Mouse (Mus musculus): ENCODE data around the gene Bpifb4. TPM values are rescaled to one million over a fixed set of nuclear protein-coding genes. Genes with fewer than 3 reads are reported as not detected.
A peak's percentile ranks its signal among the peaks of the same experiment; 100 is the strongest.

Gene Bpifb4
- 0.07 TPM in 1 of 2 replicates, not detected in the other for polyA plus RNA-seq (2015; fragmentation: Nextera tagmentation; extraction: Ambion mirVana)

DNA sequence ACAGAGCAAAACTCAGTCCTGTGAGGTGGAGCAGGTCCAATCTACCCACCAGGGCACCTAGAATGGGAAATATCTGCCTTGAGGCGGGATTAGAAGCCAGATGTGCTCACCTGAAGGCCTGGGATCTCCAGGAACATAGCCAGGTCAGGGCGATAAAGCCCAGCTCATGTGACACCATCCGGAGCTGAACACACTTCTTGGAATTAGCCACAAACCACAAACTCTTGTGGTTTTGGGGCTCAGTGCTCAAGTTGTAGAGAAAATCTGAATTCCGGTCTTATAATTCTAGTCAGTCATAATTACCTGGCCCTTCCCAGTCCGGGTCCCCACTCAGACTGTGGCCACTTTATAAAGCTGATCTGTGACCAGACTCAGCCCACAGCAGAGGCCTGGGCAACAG lies at the start of gene Bpifb4:
TSS of gene Bpifb4 (plus strand) at position 370 of the 400 bp plus-strand sequence.
- no peak within 1 kb of the TSS for H3K27ac ChIP-seq
- 31% methylated on average over 5 of the region's 5 CpGs for WGBS (ENCODE audit: insufficient replicate concordance)
- H3K9me3 ChIP-seq (replicated peaks): no peaks in the 10 kb centered on the region
- no peak within 1 kb of the TSS for H3K9ac ChIP-seq
- ATAC-seq (ENCODE audit: low read depth) (no peak), DNase-seq (no peak)
- H3K4me1 ChIP-seq (replicated peaks): no peaks in the 10 kb centered on the region
- no peak within 1 kb of the TSS for H3K4me2 ChIP-seq
- no peaks in the 10 kb centered on the region for H3K36me3 ChIP-seq
- no peaks in the 10 kb centered on the region for H3K27me3 ChIP-seq
- no peak within 1 kb of the TSS for H3K4me3 ChIP-seq (replicated peaks)

DNA sequence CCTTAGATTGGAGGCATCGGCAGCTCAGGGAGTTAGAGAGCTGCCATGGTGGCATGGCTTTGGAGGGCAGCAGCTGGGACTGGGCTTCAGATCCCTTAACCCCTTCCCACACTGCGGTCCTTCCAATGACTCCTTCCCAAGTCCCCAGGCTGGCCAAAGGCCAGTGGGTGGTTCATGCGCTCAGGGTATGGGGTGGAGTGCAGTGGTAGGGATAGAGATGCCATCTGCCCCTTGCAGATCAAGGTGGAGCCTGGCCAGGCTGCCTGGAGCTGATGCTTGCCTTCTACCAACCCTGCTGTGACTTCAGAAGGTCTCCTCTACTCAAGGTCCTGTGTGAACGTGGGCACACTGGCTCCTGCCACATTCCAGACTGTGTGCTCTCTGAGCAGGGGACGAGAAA lies 38.9 kb upstream of the Bpifb4 start:
- no peaks in the 10 kb centered on the region for H3K4me1 ChIP-seq (replicated peaks)
- WGBS (ENCODE audit: insufficient replicate concordance): 62% methylated on average over 5 of the region's 5 CpGs
- no peak overlapping the region for H3K9ac ChIP-seq
- no peak overlapping the region for H3K4me3 ChIP-seq (replicated peaks)
- H3K36me3 ChIP-seq: no peaks in the 10 kb centered on the region
- no peak overlapping the region for H3K4me2 ChIP-seq
- no peaks in the 10 kb centered on the region for H3K27me3 ChIP-seq
- DNase-seq: no peak
- no peak overlapping the region for H3K27ac ChIP-seq
- no peaks in the 10 kb centered on the region for H3K9me3 ChIP-seq (replicated peaks)
- no peak for ATAC-seq (ENCODE audit: low read depth)

DNA sequence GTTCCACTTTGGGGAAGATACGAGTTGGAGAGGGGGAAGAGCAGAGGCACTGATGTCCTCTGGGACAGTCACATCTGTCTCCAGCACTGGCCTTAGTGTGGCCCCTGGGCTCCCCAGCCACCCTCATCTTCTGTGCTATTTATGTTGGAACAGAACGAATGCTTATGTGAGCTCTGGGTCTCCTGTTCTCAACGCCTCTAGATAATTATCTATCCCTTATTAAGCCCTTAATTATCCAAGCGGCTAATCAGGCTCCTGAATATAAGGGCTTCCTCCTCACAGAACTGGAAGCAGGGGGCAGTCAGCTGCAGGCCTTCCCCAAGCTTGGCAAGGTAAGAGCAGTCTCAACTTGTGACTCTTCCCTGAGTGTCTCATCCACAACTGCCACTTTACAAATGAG lies 37.9 kb upstream of the Bpifb4 start, which contains the start of gene Bpifb6:
TSS of gene Bpifb6 (plus strand) at position 301 of the 400 bp plus-strand sequence.
- 49% methylated on average over 4 of the region's 4 CpGs for WGBS (ENCODE audit: insufficient replicate concordance)
- no peak for DNase-seq
- no peaks in the 10 kb centered on the region for H3K9me3 ChIP-seq (replicated peaks)
- no peak within 1 kb of the TSS for H3K27ac ChIP-seq
- H3K4me3 ChIP-seq (replicated peaks): no peak within 1 kb of the TSS
- no peak for ATAC-seq (ENCODE audit: low read depth)
- no peaks in the 10 kb centered on the region for H3K36me3 ChIP-seq
- H3K4me1 ChIP-seq (replicated peaks): no peaks in the 10 kb centered on the region
- no peak within 1 kb of the TSS for H3K9ac ChIP-seq
- H3K27me3 ChIP-seq: no peaks in the 10 kb centered on the region
- no peak within 1 kb of the TSS for H3K4me2 ChIP-seq

DNA sequence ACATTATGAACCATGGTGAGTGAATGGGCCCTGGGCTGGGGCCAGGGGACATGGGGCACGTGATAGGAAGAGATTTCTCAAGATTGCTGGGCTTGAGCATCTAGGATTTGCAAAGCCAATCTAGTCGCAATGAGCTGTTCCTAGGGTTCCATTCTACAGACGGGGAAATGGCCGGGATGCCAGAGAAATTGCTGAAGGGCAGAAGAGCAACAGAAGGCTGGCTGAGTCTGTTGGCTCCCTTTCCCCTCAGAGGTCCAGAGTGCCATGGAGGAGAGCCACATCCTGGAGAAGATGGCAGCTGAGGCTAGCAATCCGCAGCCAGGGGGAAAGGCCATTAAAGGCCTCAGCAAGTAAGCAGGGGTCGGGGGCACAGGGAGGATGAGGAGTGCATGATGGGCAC lies 35.3 kb upstream of the Bpifb4 start:
- Histone ChIP-seq H3K4me1 (replicated peaks) (no peaks in the 10 kb centered on the region), H3K9me3 (replicated peaks) (no peaks in the 10 kb centered on the region), H3K27ac (no peak overlapping the region), H3K36me3 (no peaks in the 10 kb centered on the region), H3K4me3 (replicated peaks) (no peak overlapping the region), H3K9ac (no peak overlapping the region), H3K4me2 (no peak overlapping the region), H3K27me3 (no peaks in the 10 kb centered on the region)
- WGBS (ENCODE audit: insufficient replicate concordance): 62% methylated on average over 6 of the region's 6 CpGs
- no peak for ATAC-seq (ENCODE audit: low read depth)
- DNase-seq: no peak

DNA sequence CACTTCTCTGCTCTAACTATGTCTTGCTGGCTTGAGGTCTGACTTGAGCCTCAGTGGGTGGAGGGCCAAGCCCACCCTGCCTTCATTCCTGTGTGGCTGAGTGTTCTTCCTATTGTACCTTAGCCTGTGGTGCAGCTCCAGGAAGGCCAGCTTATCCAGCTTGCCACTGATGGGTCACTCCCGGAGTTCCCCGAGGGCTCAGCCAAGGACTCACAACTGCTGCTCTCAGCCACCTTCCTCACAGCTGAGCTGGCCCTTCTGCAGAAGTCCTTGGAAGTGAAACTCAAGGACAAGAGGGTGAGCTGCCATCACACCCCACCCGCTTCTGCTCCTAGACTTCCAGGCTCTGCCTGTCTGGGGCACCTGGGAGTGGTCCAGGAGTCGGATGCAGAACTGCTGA lies 31.4 kb upstream of the Bpifb4 start:
- Histone ChIP-seq H3K4me3 (replicated peaks) (no peak overlapping the region), H3K9me3 (replicated peaks) (no peaks in the 10 kb centered on the region), H3K4me2 (no peak overlapping the region), H3K36me3 (no peaks in the 10 kb centered on the region), H3K9ac (no peak overlapping the region), H3K27ac (no peak overlapping the region), H3K27me3 (no peaks in the 10 kb centered on the region), H3K4me1 (replicated peaks) (no peaks in the 10 kb centered on the region)
- ATAC-seq (ENCODE audit: low read depth) (no peak), DNase-seq (no peak)
- 73% methylated on average over 4 of the region's 4 CpGs for WGBS (ENCODE audit: insufficient replicate concordance)

DNA sequence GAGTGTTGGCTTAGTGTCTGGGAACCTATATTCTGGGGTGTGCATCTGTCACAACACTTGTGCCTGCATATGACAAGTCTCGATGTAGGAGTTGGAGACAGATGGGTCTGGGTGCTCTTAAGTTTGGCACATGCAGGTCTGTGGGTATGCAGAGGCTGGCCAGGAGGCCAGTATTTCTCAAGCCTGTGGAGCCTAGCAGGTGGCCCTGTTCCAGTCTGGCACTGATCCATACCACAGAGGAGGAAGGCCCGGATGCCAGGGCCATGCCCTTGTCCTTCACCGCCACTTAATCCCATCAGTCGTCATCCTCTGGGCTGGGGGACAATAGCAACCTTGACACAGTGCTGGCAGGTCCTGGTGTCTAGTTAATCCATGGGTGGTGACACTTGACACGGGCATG lies 23.9 kb upstream of the Bpifb4 start:
- Histone ChIP-seq H3K4me2 (no peak overlapping the region), H3K27me3 (no peaks in the 10 kb centered on the region), H3K36me3 (no peaks in the 10 kb centered on the region), H3K27ac (no peak overlapping the region), H3K9me3 (replicated peaks) (no peaks in the 10 kb centered on the region), H3K4me3 (replicated peaks) (no peak overlapping the region), H3K9ac (no peak overlapping the region), H3K4me1 (replicated peaks) (no peaks in the 10 kb centered on the region)
- WGBS (ENCODE audit: insufficient replicate concordance): 67% methylated on average over 5 of the region's 5 CpGs
- ATAC-seq (ENCODE audit: low read depth) (no peak), DNase-seq (no peak)

DNA sequence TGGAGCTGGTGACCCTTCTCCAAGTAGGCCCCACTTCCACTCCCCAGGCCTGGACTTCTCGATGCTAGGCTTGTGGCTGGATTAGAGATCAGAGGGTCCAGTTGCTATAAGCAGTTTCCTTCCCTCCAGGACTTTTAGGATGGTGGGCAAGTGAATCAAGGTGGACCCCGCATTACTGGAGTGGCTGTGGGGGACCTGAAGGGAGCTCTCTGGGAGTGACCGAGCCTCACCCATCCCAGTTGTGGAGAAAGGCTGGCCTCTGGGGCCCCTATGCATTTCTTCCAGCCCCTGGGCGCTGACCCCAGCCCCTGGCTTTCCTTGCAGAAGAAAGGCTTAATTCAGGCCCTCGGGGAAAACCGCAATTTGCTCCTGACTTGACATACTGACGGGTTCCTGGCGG lies 20.1 kb upstream of the Bpifb4 start, which contains the start of gene Bpifb3:
TSS of gene Bpifb3 (plus strand) at position 301 of the 400 bp plus-strand sequence.
- H3K4me1 ChIP-seq (replicated peaks): no peaks in the 10 kb centered on the region
- no peaks in the 10 kb centered on the region for H3K27me3 ChIP-seq
- no peak within 1 kb of the TSS for H3K4me2 ChIP-seq
- 63% methylated on average over 8 of the region's 8 CpGs for WGBS (ENCODE audit: insufficient replicate concordance)
- no peak within 1 kb of the TSS for H3K27ac ChIP-seq
- H3K4me3 ChIP-seq (replicated peaks): no peak within 1 kb of the TSS
- ATAC-seq (ENCODE audit: low read depth) (no peak), DNase-seq (no peak)
- no peaks in the 10 kb centered on the region for H3K36me3 ChIP-seq
- no peak within 1 kb of the TSS for H3K9ac ChIP-seq
- H3K9me3 ChIP-seq (replicated peaks): no peaks in the 10 kb centered on the region

DNA sequence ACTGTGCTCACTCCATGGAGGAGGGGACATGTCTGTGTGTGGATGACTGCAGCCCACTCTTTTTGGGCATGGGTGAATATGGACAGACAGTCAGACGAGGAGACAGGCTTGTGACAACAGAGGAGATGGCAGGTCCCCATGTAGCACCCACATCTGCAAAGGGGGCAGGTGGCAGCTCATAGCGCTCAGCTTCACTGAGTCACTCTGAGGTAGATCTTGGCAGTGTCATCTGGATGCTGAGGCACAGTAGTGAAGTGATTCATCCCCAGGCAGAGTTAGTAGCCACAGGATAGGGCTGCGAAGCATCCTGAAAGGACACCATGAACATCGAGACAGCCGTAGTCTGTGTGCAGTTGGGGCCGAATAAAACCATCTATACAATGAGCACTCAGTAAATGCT lies 16.8 kb upstream of the Bpifb4 start:
- no peaks in the 10 kb centered on the region for H3K36me3 ChIP-seq
- H3K27ac ChIP-seq: no peak overlapping the region
- DNase-seq: no peak
- no peak overlapping the region for H3K4me3 ChIP-seq (replicated peaks)
- no peaks in the 10 kb centered on the region for H3K9me3 ChIP-seq (replicated peaks)
- no peak overlapping the region for H3K9ac ChIP-seq
- no peaks in the 10 kb centered on the region for H3K27me3 ChIP-seq
- no peaks in the 10 kb centered on the region for H3K4me1 ChIP-seq (replicated peaks)
- WGBS (ENCODE audit: insufficient replicate concordance): 69% methylated on average over 6 of the region's 6 CpGs
- H3K4me2 ChIP-seq: no peak overlapping the region
- ATAC-seq (ENCODE audit: low read depth): no peak

DNA sequence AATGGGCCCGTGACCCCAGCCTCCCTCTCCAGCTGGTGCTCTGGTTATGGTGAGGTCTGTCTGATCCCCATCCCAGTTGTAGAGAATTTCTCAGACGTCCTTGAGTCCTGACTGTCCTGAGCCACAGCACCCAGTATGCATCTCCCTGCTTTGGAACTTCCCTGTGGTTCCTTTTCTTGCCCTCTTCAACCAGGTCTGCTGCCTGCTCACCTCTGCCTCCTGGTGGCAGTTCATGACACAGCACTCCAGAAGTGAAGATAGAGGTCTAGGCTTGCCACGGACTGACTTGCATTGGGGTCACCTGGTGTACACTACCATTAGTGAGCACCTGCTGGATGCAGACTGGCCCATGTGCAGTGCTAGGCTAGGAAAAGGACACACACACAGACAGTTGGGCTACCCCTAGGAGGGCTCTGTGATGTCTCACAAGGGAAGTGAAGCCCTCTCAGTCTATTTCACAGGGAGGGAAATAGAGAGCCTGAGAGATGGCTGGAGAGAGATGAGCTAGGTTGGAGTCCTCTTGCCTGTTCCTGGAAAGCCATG lies 8.1 kb upstream of the Bpifb4 start:
- Histone ChIP-seq H3K4me1 (replicated peaks) (no peaks in the 10 kb centered on the region), H3K9me3 (replicated peaks) (no peaks in the 10 kb centered on the region), H3K27me3 (no peaks in the 10 kb centered on the region), H3K9ac (no peak overlapping the region), H3K27ac (no peak overlapping the region), H3K36me3 (no peaks in the 10 kb centered on the region), H3K4me3 (replicated peaks) (no peak overlapping the region), H3K4me2 (no peak overlapping the region)
- 44% methylated on average over 3 of the region's 3 CpGs for WGBS (ENCODE audit: insufficient replicate concordance)
- peak; percentile 9 for DNase-seq
- no peak for ATAC-seq (ENCODE audit: low read depth)

DNA sequence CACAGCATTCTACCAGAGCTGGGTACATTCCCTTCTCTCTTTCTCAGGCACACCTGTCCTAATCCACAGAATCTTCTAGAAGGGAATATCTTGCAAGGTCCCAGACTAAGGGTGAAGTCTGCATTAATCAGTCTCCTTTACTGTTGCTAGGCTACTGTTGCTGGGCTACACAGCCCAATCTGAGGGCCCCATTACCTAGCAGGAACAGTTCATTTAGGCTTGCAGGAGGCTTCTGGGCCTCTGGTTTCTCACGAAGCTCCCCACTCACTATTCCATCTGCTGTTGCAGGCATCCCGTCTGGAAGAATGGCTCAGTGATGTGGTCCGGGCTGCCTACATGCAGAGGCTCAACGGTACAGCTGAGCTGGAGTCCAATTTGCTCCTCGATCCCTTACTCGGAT lies 6.9 kb upstream of the Bpifb4 start:
- Histone ChIP-seq H3K9me3 (replicated peaks) (no peaks in the 10 kb centered on the region), H3K27me3 (no peaks in the 10 kb centered on the region), H3K9ac (no peak overlapping the region), H3K4me1 (replicated peaks) (no peaks in the 10 kb centered on the region), H3K4me2 (no peak overlapping the region), H3K27ac (no peak overlapping the region), H3K4me3 (replicated peaks) (no peak overlapping the region), H3K36me3 (no peaks in the 10 kb centered on the region)
- DNase-seq (no peak), ATAC-seq (ENCODE audit: low read depth) (no peak)
- 64% methylated on average over 6 of the region's 6 CpGs for WGBS (ENCODE audit: insufficient replicate concordance)

DNA sequence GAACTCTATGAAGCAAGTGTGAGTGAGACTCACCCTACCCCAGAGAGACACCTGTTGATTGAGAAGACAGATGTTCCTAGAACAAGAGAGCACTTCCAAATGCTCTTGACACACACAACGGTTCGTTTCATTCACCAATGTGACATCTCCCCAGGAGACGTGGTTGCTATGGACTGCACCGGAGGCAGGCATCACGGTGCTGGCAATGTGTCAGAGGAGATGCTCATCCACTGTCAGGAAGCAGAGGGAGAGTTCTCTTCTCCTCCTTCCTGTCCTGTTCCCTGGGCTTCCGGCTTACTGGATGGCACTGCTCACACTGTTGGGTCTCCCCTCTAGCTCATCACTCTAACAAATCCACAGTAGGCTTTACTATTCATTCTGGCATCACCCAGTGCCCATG lies 4.7 kb upstream of the Bpifb4 start:
- DNase-seq (no peak), ATAC-seq (ENCODE audit: low read depth) (no peak)
- Histone ChIP-seq H3K4me2 (no peak overlapping the region), H3K36me3 (no peaks in the 10 kb centered on the region), H3K4me1 (replicated peaks) (no peaks in the 10 kb centered on the region), H3K4me3 (replicated peaks) (no peak overlapping the region), H3K27ac (no peak overlapping the region), H3K9me3 (replicated peaks) (no peaks in the 10 kb centered on the region), H3K9ac (no peak overlapping the region), H3K27me3 (no peaks in the 10 kb centered on the region)
- 60% methylated on average over 6 of the region's 6 CpGs for WGBS (ENCODE audit: insufficient replicate concordance)

DNA sequence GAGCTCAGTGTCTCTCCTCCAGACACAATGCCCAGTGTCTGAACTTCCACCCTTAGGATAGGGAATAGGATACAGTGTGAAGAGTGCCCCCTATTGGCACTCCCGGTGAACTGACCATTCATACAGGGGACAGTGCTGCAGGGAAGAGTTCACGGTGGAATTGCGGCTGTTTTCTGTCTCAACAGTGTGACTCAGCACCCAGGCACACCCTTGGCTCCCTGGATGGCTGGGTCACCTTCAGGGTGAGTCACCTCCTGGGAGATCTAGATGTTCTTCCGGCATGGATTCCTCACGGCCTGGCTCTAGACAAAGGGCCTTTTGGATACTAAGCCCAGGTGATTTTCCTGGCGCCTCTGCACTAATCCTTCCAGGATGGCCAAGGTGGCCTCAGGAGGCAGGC lies 2.7 kb upstream of the Bpifb4 start:
- Histone ChIP-seq H3K9ac (no peak overlapping the region), H3K9me3 (replicated peaks) (no peaks in the 10 kb centered on the region), H3K36me3 (no peaks in the 10 kb centered on the region), H3K4me1 (replicated peaks) (no peaks in the 10 kb centered on the region), H3K27ac (no peak overlapping the region), H3K4me3 (replicated peaks) (no peak overlapping the region), H3K4me2 (no peak overlapping the region), H3K27me3 (no peaks in the 10 kb centered on the region)
- DNase-seq: no peak
- WGBS (ENCODE audit: insufficient replicate concordance): 72% methylated on average over 6 of the region's 6 CpGs
- ATAC-seq (ENCODE audit: low read depth): no peak
